23 mouse cellular contexts compared by ENCODE assay signal in the genomic region with DNA sequence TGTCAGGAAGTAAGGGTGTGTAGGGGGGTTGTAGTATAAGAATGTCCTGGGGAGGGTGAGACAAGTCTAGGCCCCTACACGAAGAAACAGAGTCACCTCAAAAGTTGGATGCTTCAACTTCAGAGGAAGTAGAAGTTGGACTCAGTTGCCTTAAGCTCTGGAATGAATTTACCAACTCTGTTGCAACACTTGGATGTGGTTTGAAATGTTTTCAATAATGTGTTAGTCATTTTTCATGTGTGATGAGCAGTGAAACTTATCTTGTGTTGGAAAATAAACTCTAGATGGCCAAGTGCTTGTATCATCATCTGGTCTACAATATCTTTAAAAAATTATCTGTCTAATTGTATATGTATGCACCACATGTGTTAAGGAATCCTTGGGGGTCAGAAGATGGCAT. TPM values are rescaled to one million over a fixed set of nuclear protein-coding genes. Genes with fewer than 3 reads are reported as not detected.
"Had no signal": no experiment of that assay in that cellular context is flagged by ENCODE, and none has a peak within 500 bp of the region (broad histone marks: within the 10 kb centered on the region; RNA-seq: fewer than 3 reads in every experiment).

No protein-coding gene starts in this region.

- H3K27me3 ChIP-seq: limb, embryonic 12.5 days; midbrain, embryonic 15.5 days; neural tube, embryonic 13.5 days had no signal

- H3K4me1 ChIP-seq: limb, embryonic 12.5 days; midbrain, embryonic 10.5 days; midbrain, embryonic 15.5 days; neural tube, embryonic 13.5 days had no signal

- H3K4me3 ChIP-seq: limb, embryonic 12.5 days; midbrain, embryonic 10.5 days; midbrain, embryonic 15.5 days; neural tube, embryonic 13.5 days had no signal

- H3K36me3 ChIP-seq: limb, embryonic 12.5 days; midbrain, embryonic 10.5 days; midbrain, embryonic 15.5 days; neural tube, embryonic 13.5 days had no signal

- H3K27ac ChIP-seq: limb, embryonic 12.5 days; liver, embryonic 14.5 days; midbrain, embryonic 10.5 days; midbrain, embryonic 15.5 days; neural tube, embryonic 13.5 days; stomach, postnatal 0 days had no signal

- H3K9me3 ChIP-seq: limb, embryonic 12.5 days; midbrain, embryonic 10.5 days; midbrain, embryonic 15.5 days; neural tube, embryonic 13.5 days had no signal

- DNase-seq: kidney, adult 8-10 months; kidney, postnatal 25 days; layer of hippocampus, adult 9-11 months; layer of hippocampus, postnatal 36 days; lung, adult 18-20 months; lung, postnatal 4 days; retina, postnatal 1 day; right cerebral cortex, postnatal 14 days; thymus, postnatal 4 days had no signal

RNA-seq across cellular contexts. Expression of gene 4930558C23Rik, which starts 5.1 kb away (rescaled TPM):
- total RNA-seq: layer of hippocampus, adult 18-20 months; layer of hippocampus, postnatal 36 days; left cerebral cortex, adult 8-10 months; left cerebral cortex, postnatal 36 days; liver, adult 2 months; megakaryocyte, adult 5-6 weeks; monocyte, adult 5-6 weeks had no signal
- polyA plus RNA-seq: limb, embryonic 12.5 days; liver, adult 2 months; liver, embryonic 14.5 days; lung, embryonic 16.5 days; midbrain, embryonic 10.5 days; midbrain, embryonic 15.5 days; neural tube, embryonic 13.5 days; small intestine, adult 2 months had no signal
